Comparison of ENCODE assay signal across 29 mouse cellular contexts in genomic region chr14:76498210-76498609, GRCm38 (mm10). TPM values are rescaled to one million over a fixed set of nuclear protein-coding genes. Genes with fewer than 3 reads are reported as not detected.
DNase-seq lines count a peak whose midpoint lies in the region; ATAC-seq and TF ChIP-seq lines count a peak whose summit lies in the region.
"Had no signal": no experiment of that assay in that cellular context is flagged by ENCODE, and none has a peak within 500 bp of the region (broad histone marks: within the 10 kb centered on the region; RNA-seq: fewer than 3 reads in every experiment).

No protein-coding gene starts in this region.

- H3K27me3 ChIP-seq in heart, embryonic 13.5 days (replicated peaks): no peaks in the 10 kb centered on the region
- 0 out of 2 replicates have a peak, but pooled peaks cover 3% of the 10 kb centered on the region for H3K27me3 ChIP-seq in liver, embryonic 12.5 days (replicated peaks)
- H3K27me3 ChIP-seq in liver, postnatal 0 days (ENCODE audit: insufficient read depth, low read length): no peaks in the 10 kb centered on the region
- H3K27me3 ChIP-seq in testis, adult 2 months (ENCODE audit: control insufficient read depth, insufficient read depth, low read length): no peaks in the 10 kb centered on the region
- H3K27me3 ChIP-seq: CH12.LX; embryonic facial prominence, embryonic 13.5 days; forebrain, embryonic 12.5 days; hindbrain, embryonic 15.5 days; intestine, embryonic 15.5 days; limb, embryonic 13.5 days; liver, embryonic 13.5 days; neural tube, embryonic 15.5 days had no signal

- H3K9me3 ChIP-seq in heart, embryonic 13.5 days: no peaks in the 10 kb centered on the region
- no peaks in the 10 kb centered on the region for H3K9me3 ChIP-seq in liver, embryonic 12.5 days (replicated peaks)
- no peaks in the 10 kb centered on the region for H3K9me3 ChIP-seq in liver, postnatal 0 days (ENCODE audit: low read length)
- H3K9me3 ChIP-seq: embryonic facial prominence, embryonic 13.5 days; forebrain, embryonic 12.5 days; hindbrain, embryonic 15.5 days; intestine, embryonic 15.5 days; limb, embryonic 13.5 days; liver, embryonic 13.5 days; neural tube, embryonic 15.5 days had no signal

- H3K9ac ChIP-seq in heart, embryonic 13.5 days: no peak overlapping the region; the same call in 1 of the 2 replicates
- H3K9ac ChIP-seq in liver, embryonic 12.5 days: no peak overlapping the region
- no peak overlapping the region for H3K9ac ChIP-seq in liver, postnatal 0 days (replicated peaks)
- H3K9ac ChIP-seq: embryonic facial prominence, embryonic 13.5 days; forebrain, embryonic 12.5 days; hindbrain, embryonic 15.5 days; intestine, embryonic 15.5 days; limb, embryonic 13.5 days; liver, embryonic 13.5 days; neural tube, embryonic 15.5 days had no signal

- H3K4me2 ChIP-seq in heart, embryonic 13.5 days: no peak overlapping the region
- H3K4me2 ChIP-seq in liver, embryonic 12.5 days: no peak overlapping the region
- H3K4me2 ChIP-seq in liver, postnatal 0 days (ENCODE audit: low read depth, low read length): no peak overlapping the region
- H3K4me2 ChIP-seq: embryonic facial prominence, embryonic 13.5 days; forebrain, embryonic 12.5 days; hindbrain, embryonic 15.5 days; intestine, embryonic 15.5 days; limb, embryonic 13.5 days; liver, embryonic 13.5 days; midbrain, embryonic 11.5 days; neural tube, embryonic 15.5 days had no signal

- WGBS in heart, embryonic 13.5 days: 35% methylated on average over 7 of the region's 7 CpGs
- WGBS in liver, embryonic 12.5 days (ENCODE audit: insufficient replicate concordance): 39% methylated on average over 7 of the region's 7 CpGs
- WGBS in liver, postnatal 0 days (ENCODE audit: insufficient replicate concordance): 40% methylated on average over 7 of the region's 7 CpGs

- no peak for TF ChIP-seq POLR2A in testis, adult 2 months (IDR thresholded peaks at IDR 0.05; ENCODE audit: control insufficient read depth, low read depth, low read length)

- TF ChIP-seq EP300 in liver, postnatal 0 days (IDR thresholded peaks at IDR 0.05; ENCODE audit: low read depth): no peak

- no peak overlapping the region for H3K4me3 ChIP-seq in heart, embryonic 13.5 days
- H3K4me3 ChIP-seq in liver, embryonic 12.5 days: no peak overlapping the region
- no peak overlapping the region for H3K4me3 ChIP-seq in liver, postnatal 0 days (ENCODE audit: low read depth, low read length)
- H3K4me3 ChIP-seq in testis, adult 2 months (ENCODE audit: control insufficient read depth, low read depth, low read length): no peak overlapping the region
- H3K4me3 ChIP-seq: embryonic facial prominence, embryonic 13.5 days; erythroblast, embryonic 14.5 days; forebrain, embryonic 12.5 days; hindbrain, embryonic 15.5 days; intestine, embryonic 15.5 days; limb, embryonic 13.5 days; liver, embryonic 13.5 days; neural tube, embryonic 15.5 days had no signal

- H3K27ac ChIP-seq in heart, embryonic 13.5 days (replicated peaks): peak overlapping the region; percentile 63
- 0 out of 2 replicates have a peak overlapping the region, but pooled peaks have one; percentile 30 for H3K27ac ChIP-seq in liver, embryonic 12.5 days
- no peak overlapping the region for H3K27ac ChIP-seq in liver, postnatal 0 days (ENCODE audit: low read depth)
- peak overlapping the region; percentile 32; the same call in 1 of the 2 replicates for H3K27ac ChIP-seq in testis, adult 2 months (ENCODE audit: control insufficient read depth, insufficient read depth, low read depth, low read length)
- H3K27ac ChIP-seq: embryonic facial prominence, embryonic 13.5 days; forebrain, embryonic 12.5 days; hindbrain, embryonic 15.5 days; intestine, embryonic 15.5 days; limb, embryonic 13.5 days; liver, embryonic 13.5 days; neural tube, embryonic 15.5 days had no signal

- DNase-seq in heart, adult 9 months (ENCODE audit: low spot score in 2 of 2): no peak
- DNase-seq in liver, postnatal 0 days: no peak
- no peak for DNase-seq in testis, postnatal 14 days (ENCODE audit: low spot score)
- DNase-seq: adrenal gland, postnatal 10 days; B cell, adult 2 months; cerebellum, adult 2 months; cerebellum, postnatal 25 days; embryo, embryonic 11 days; gastrocnemius, postnatal 36 days; heart, postnatal 4 days; kidney, adult 8-10 months; kidney, postnatal 36 days; layer of hippocampus, postnatal 36 days; liver, embryonic 13.5 days; right cerebral cortex, adult 18-20 months had no signal

- H3K4me1 ChIP-seq in heart, embryonic 13.5 days: peaks cover 20% of the 10 kb centered on the region
- peaks cover 5% of the 10 kb centered on the region; the same call in 1 of the 2 replicates for H3K4me1 ChIP-seq in liver, embryonic 12.5 days
- H3K4me1 ChIP-seq in liver, postnatal 0 days (ENCODE audit: insufficient read depth): no peaks in the 10 kb centered on the region
- peaks cover 16% of the 10 kb centered on the region for H3K4me1 ChIP-seq in testis, adult 2 months (ENCODE audit: control insufficient read depth, insufficient read depth, low read length)

- TF ChIP-seq CTCF in liver, postnatal 0 days (IDR thresholded peaks at IDR 0.05; ENCODE audit: low read depth): no peak
- TF ChIP-seq CTCF in testis, adult 2 months (IDR thresholded peaks at IDR 0.05; ENCODE audit: control insufficient read depth, insufficient read depth, insufficient replicate concordance, low read depth, low read length): no peak

- ATAC-seq in heart, embryonic 13.5 days (ENCODE audit: extremely low read depth, insufficient number of reproducible peaks, low FRiP score, low TSS enrichment): no peak
- no peak for ATAC-seq in liver, embryonic 12.5 days
- ATAC-seq in liver, postnatal 0 days: no peak
- ATAC-seq in megakaryocyte progenitor cell, adult 5-6 weeks (replicated peaks; ENCODE audit: poor library complexity): peak; percentile 72
- no peak for ATAC-seq in activated CD4-positive, CD25-positive, alpha-beta regulatory T cell, adult 4 months
- ATAC-seq: intestine, embryonic 15.5 days had no signal

- peaks cover 5% of the 10 kb centered on the region; the same call in 1 of the 2 replicates for H3K36me3 ChIP-seq in heart, embryonic 13.5 days
- H3K36me3 ChIP-seq in liver, embryonic 12.5 days: no peaks in the 10 kb centered on the region
- no peaks in the 10 kb centered on the region for H3K36me3 ChIP-seq in liver, postnatal 0 days (replicated peaks; ENCODE audit: insufficient read depth, low read length)
- H3K36me3 ChIP-seq in testis, adult 2 months (ENCODE audit: control insufficient read depth, insufficient read depth, low read length): peaks cover 3% of the 10 kb centered on the region
- H3K36me3 ChIP-seq: hindbrain, embryonic 15.5 days; intestine, embryonic 15.5 days; liver, embryonic 13.5 days had no signal

RNA-seq across cellular contexts. Expression of gene Serp2, which starts 58.5 kb away (rescaled TPM):
- polyA plus RNA-seq in heart, embryonic 13.5 days (2015; fragmentation: Nextera tagmentation; extraction: Ambion mirVana): 12.2 and 13.6 TPM in 2 replicates
- 2.2 and 2.9 TPM in 2 replicates for polyA plus RNA-seq in liver, embryonic 12.5 days (2016; fragmentation: Nextera tagmentation; extraction: Ambion mirVana)
- polyA plus RNA-seq in liver, postnatal 0 days (2015; fragmentation: Nextera tagmentation; extraction: Ambion mirVana): 0.58 and 0.75 TPM in 2 replicates
- polyA plus RNA-seq in testis, adult 2 months (2012; rRNA removed): 73.8 and 80.3 TPM in 2 replicates
- total RNA-seq in megakaryocyte progenitor cell, adult 5-6 weeks (2015): not detected in 2 replicates
- not detected in 2 replicates for total RNA-seq in megakaryocyte progenitor cell, adult 5-6 weeks (2017)
- 1 to 10 TPM; 3.8 to 5.4 TPM for polyA plus RNA-seq in activated CD4-positive, CD25-positive, alpha-beta regulatory T cell, adult 4 months (2017; shearing (Covaris generic))
- total RNA-seq: CH12.LX had no signal
